Mouse (Mus musculus) liver, embryonic 12.5 days (tissue): ENCODE measurements around the gene Eci2. TPM values are rescaled to one million over a fixed set of nuclear protein-coding genes. Genes with fewer than 3 reads are reported as not detected.
A peak's percentile ranks its signal among the peaks of the same experiment; 100 is the strongest.

Source experiments
- ATAC-seq: fragments of 200-750 bp; cut with Nextera tagmentation; 2 replicates; pipeline ENCODE4 v1.8.0; 2017; ENCODE audit warnings: moderate number of reproducible peaks, mild to moderate bottlenecking, moderate library complexity
- H3K27ac ChIP-seq: fragments of 300-500 bp; sonication (generic); 2 replicates; pipeline ENCODE4 v1.5.1; 2016; ENCODE audit warnings: mild to moderate bottlenecking
- H3K27me3 ChIP-seq: fragments of 300-500 bp; sonication (generic); replicated peaks from 2 replicates; pipeline ENCODE4 v1.6.1; 2016; ENCODE audit warnings: mild to moderate bottlenecking, moderate library complexity
- H3K36me3 ChIP-seq: fragments of 300-500 bp; sonication (generic); 2 replicates; pipeline ENCODE4 v1.6.1; 2016; ENCODE audit warnings: mild to moderate bottlenecking, moderate library complexity
- H3K4me1 ChIP-seq: fragments of 300-500 bp; sonication (generic); 2 replicates; pipeline ENCODE4 v1.6.1; 2016
- H3K4me2 ChIP-seq: fragments of 300-500 bp; sonication (generic); 2 replicates; pipeline ENCODE4 v1.6.1; 2016; ENCODE audit warnings: mild to moderate bottlenecking, moderate library complexity
- H3K4me3 ChIP-seq: fragments of 300-500 bp; sonication (generic); 2 replicates; pipeline ENCODE4 v1.5.1; 2016; ENCODE audit warnings: mild to moderate bottlenecking, moderate library complexity
- H3K9ac ChIP-seq: fragments of 300-500 bp; sonication (generic); 2 replicates; pipeline ENCODE4 v1.6.1; 2016; ENCODE audit warnings: mild to moderate bottlenecking, moderate library complexity
- H3K9me3 ChIP-seq: fragments of 300-500 bp; sonication (generic); replicated peaks from 2 replicates; pipeline ENCODE4 v1.6.1; 2016; ENCODE audit warnings: mild to moderate bottlenecking, moderate library complexity
- WGBS: fragments of 180-500 bp; shearing (Covaris S2); methylation state at CpG from one replicate; pipeline ENCODE4 v1.1.7; 2016; ENCODE audit not compliant: insufficient replicate concordance; 5-methylcytosine and 5-hydroxymethylcytosine counted together
- polyA plus RNA-seq: library from polyadenylated mRNA; unstranded; fragments of >200 nt; fragmentation: Nextera tagmentation; extraction: Ambion mirVana; gene quantifications from 2 replicates; pipeline ENCODE4 v1.2.1, GENCODE M21; 2016

Eci2 gene
- 54.9 and 55.3 TPM in 2 replicates for polyA plus RNA-seq

DNA sequence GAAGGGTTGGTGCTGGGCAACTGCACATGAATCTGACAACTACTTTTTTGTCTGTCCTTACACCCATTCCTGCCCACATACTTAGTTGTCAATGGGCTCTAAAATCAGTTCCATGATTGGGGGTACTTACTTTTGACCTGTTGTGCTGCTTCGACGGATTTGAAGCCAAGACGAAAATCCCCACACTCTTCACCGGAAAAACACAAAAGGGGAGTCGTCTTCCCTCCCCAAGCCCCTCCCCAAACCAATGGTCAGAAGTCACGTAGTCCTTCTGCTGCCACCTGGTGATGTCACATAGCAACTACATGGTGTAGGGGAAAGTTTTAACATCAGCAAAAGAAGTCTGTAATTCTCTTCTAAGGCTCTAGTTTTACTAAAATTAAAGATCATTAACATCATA, at the start of gene Eci2:
Eci2 (minus strand) TSS at position 218 of the 400 bp plus-strand sequence.
- Histone ChIP-seq H3K4me3 (no peak within 1 kb of the TSS), H3K36me3 (no peaks in the 10 kb centered on the region), H3K27ac (no peak within 1 kb of the TSS), H3K9me3 (no peaks in the 10 kb centered on the region), H3K4me1 (no peaks in the 10 kb centered on the region), H3K4me2 (peak within 1 kb of the TSS; percentile 43), H3K27me3 (no peaks in the 10 kb centered on the region), H3K9ac (no peak within 1 kb of the TSS)
- no peak for ATAC-seq
- 4% methylated on average over 6 of the region's 6 CpGs for WGBS

DNA sequence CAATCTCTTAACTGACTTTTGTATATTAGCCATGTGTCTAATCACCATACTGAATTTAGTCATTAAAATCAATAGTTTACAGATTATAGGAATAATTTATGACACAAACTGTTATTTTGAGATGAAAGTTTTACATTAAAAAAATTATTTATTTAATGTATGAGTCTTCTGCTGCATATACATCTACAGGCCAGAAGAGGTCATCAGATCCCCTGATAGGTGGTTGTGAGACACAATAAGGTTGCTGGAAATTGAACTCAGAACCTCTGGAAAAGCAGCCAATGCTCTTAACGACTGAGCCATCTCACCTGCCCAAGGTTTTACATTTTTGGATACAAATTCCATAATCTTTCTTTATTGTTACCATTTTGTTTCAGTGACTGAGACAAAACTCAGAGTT, 48.0 kb upstream of the Eci2 start:
- no peak overlapping the region for H3K27ac ChIP-seq
- H3K4me2 ChIP-seq: no peak overlapping the region
- no peak for ATAC-seq
- 47% methylated on average over 1 of the region's 1 CpGs for WGBS
- H3K9ac ChIP-seq: no peak overlapping the region
- H3K9me3 ChIP-seq: no peaks in the 10 kb centered on the region
- H3K27me3 ChIP-seq: no peaks in the 10 kb centered on the region
- H3K36me3 ChIP-seq: no peaks in the 10 kb centered on the region
- H3K4me1 ChIP-seq: no peaks in the 10 kb centered on the region
- H3K4me3 ChIP-seq: no peak overlapping the region

DNA sequence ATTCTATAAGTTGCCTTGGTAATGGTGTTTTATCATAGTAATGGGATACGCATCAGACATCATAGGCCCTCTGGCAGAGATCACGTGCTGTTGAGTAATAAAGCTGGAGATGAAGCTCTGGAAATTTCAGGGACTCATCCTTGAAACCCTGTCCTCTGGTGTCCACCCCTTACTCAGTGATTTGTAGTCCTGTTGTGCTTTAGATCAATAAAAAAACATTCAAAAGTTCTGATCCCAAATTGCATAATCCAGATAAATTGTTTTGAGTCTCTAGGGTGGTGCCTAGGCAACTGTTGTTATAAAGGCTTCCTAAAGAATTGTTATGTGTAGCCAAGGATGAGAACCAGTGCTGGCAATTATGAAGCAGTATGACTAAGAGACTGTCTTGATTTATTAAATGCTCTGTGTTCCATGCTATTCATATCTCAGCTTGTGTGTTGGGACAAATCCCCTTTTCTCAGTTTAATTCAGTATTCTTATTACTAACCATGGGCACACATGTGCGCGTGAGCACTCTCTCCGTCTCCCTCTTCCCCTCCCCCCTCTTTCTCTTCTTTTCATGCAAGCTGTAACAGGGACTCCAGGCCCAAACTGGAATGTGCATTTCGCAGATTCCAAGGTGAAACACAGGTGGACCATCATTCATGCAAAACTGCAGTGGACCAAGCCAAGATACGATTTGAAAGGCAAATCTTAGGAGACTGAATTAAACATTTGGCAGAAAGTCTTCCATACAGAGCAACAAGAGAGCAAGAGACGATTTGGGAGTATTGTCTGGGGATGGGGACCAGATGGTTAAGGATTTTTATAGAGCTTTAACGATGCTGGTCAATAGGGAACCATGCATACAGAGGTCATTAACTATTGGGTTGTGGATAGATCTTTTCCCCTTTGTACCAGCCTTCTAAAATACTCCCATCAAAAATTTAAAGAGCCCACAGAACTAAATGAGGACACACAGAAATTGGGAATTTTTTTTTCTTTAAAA, 43.9 kb upstream of the Eci2 start:
- H3K4me2 ChIP-seq: no peak overlapping the region
- ATAC-seq: no peak
- no peak overlapping the region for H3K27ac ChIP-seq
- H3K9me3 ChIP-seq: no peaks in the 10 kb centered on the region
- H3K27me3 ChIP-seq: no peaks in the 10 kb centered on the region
- H3K4me3 ChIP-seq: no peak overlapping the region
- H3K9ac ChIP-seq: no peak overlapping the region
- no peaks in the 10 kb centered on the region for H3K4me1 ChIP-seq
- WGBS: 71% methylated on average over 9 of the region's 9 CpGs
- H3K36me3 ChIP-seq: no peaks in the 10 kb centered on the region

DNA sequence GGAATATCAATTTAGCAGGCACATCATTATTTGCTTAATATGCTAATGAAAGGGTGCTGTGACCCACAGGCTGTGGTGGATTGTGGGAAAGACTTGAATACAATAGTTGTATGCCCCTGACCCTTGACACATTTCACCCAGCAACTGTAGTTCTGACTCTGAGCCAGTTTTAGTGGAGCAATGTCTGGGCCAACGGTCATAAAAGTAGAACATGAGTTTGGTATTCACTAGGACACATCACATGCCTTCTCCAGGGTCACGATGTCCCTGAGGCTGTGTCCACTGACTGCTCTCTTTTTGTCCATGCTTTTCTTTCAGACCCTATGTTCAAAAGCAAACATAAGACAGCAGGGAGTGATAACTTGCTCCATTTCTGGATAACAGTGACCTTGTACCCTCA, 40.2 kb upstream of the Eci2 start:
- WGBS: 67% methylated on average over 2 of the region's 2 CpGs
- H3K4me3 ChIP-seq: no peak overlapping the region
- H3K4me2 ChIP-seq: no peak overlapping the region
- no peaks in the 10 kb centered on the region for H3K4me1 ChIP-seq
- no peaks in the 10 kb centered on the region for H3K9me3 ChIP-seq
- H3K36me3 ChIP-seq: no peaks in the 10 kb centered on the region
- H3K27ac ChIP-seq: no peak overlapping the region
- no peak overlapping the region for H3K9ac ChIP-seq
- no peaks in the 10 kb centered on the region for H3K27me3 ChIP-seq
- ATAC-seq: no peak

DNA sequence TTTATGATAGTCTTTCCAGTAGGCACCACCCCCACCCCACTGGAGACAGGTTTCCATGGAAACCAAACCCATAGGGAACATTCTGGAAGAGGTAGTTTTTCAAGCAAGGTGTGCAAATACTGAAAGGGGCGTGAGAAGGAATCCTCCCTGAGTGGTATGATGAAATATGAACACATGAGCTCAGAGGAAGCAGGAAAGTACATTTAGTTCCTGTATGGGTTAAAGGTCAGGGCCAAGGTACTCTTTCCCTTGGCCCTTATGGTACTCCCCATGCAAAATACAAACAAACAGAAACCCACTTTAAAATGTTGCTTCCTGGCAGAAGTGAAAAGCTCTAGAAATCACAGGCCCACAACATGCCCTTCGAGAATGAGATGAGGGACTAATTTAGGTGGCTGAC, 39.1 kb upstream of the Eci2 start:
- Histone ChIP-seq H3K27ac (no peak overlapping the region), H3K4me2 (no peak overlapping the region), H3K27me3 (no peaks in the 10 kb centered on the region), H3K4me3 (no peak overlapping the region), H3K9me3 (no peaks in the 10 kb centered on the region), H3K36me3 (no peaks in the 10 kb centered on the region), H3K4me1 (no peaks in the 10 kb centered on the region), H3K9ac (no peak overlapping the region)
- no peak for ATAC-seq
- 49% methylated on average over 2 of the region's 2 CpGs for WGBS

DNA sequence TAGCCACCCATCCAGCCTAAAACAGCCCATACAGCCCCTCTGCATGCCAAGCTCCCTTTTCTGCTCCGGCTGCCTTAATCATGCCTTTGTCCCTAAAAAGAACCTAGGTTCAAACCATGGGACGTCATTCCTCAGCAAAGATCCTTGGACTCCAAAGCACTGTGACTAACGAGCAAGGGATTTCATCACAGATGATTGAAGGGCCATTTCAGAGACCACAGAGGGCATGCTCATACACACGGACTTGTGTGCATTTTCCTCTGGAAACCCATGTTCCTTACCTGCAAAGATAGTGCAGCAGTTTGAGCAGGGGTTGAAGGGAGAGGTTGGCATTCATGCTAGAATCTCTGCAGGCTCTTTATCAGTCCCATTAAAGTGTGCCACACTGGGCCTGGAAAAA, 37.5 kb upstream of the Eci2 start:
- H3K4me3 ChIP-seq: no peak overlapping the region
- H3K36me3 ChIP-seq: no peaks in the 10 kb centered on the region
- 63% methylated on average over 4 of the region's 4 CpGs for WGBS
- H3K27ac ChIP-seq: no peak overlapping the region
- no peak overlapping the region for H3K4me2 ChIP-seq
- no peaks in the 10 kb centered on the region for H3K27me3 ChIP-seq
- no peak overlapping the region for H3K9ac ChIP-seq
- no peaks in the 10 kb centered on the region for H3K9me3 ChIP-seq
- no peaks in the 10 kb centered on the region for H3K4me1 ChIP-seq
- ATAC-seq: no peak

DNA sequence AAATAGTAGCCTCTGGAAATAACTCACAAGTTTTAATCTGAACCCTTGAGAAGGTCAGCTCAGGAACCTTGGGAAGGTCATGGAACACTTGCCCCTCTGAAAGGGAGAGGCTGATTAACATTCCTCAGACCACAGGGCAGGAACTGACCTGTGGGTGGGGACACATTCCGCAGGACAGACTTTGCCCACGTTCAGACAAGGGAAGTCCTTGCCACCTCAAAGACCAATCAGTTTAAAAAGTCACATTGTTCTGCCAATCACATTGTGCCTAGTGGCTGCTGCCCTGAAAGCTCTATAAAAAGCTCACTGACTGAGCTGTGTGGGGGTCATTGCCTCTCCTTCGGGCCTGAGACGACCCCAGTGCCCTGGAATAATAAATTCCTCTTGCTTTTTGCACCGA, 31.2 kb upstream of the Eci2 start:
- H3K27me3 ChIP-seq: no peaks in the 10 kb centered on the region
- no peak overlapping the region for H3K27ac ChIP-seq
- 29% methylated on average over 5 of the region's 5 CpGs for WGBS
- H3K9ac ChIP-seq: no peak overlapping the region
- no peak overlapping the region for H3K4me3 ChIP-seq
- no peak for ATAC-seq
- no peaks in the 10 kb centered on the region for H3K36me3 ChIP-seq
- no peaks in the 10 kb centered on the region for H3K9me3 ChIP-seq
- H3K4me2 ChIP-seq: no peak overlapping the region
- no peaks in the 10 kb centered on the region for H3K4me1 ChIP-seq

DNA sequence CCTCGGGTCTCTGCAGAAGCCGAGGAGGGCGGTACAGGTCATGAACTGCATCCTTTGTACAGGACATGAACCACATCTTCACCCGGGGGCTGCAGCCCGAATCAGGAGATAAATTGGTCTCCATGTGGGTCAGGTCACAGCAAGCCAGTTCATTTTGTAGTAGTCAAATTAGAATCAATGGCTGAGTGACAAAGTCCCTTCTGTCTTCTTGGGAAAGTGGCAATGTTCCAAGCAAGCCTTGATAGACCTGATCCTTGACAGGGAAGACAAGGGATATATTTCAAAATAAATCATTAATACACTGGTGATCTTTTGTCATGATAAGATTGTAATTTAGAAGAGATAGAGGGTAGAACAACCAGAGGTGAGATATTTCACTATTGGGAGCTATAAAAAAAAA, 9.6 kb upstream of the Eci2 start:
- Histone ChIP-seq H3K27me3 (no peaks in the 10 kb centered on the region), H3K9ac (no peak overlapping the region), H3K4me3 (no peak overlapping the region), H3K4me1 (no peaks in the 10 kb centered on the region), H3K27ac (no peak overlapping the region), H3K4me2 (no peak overlapping the region), H3K36me3 (no peaks in the 10 kb centered on the region), H3K9me3 (no peaks in the 10 kb centered on the region)
- ATAC-seq: no peak
- 64% methylated on average over 5 of the region's 5 CpGs for WGBS

DNA sequence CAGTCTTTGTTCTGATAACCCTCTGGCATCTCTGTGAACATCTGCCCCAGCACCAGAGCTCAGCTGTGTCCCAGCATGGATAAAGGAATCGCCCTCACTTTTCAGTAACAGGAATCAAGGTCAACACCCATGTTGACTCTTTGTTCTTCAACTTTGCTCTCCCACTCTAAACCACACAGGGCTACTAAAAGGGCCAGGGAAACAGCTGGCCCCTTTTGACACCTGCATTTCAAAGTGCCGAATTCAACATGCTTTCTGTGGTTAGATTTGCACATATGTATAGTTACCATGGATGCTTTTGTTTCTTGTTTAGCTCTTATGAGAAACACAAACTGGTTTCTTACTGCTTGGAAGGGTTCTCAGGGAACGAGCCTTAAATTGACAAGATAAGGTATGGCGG, 8.8 kb upstream of the Eci2 start:
- Histone ChIP-seq H3K27me3 (no peaks in the 10 kb centered on the region), H3K9me3 (no peaks in the 10 kb centered on the region), H3K36me3 (no peaks in the 10 kb centered on the region), H3K4me3 (no peak overlapping the region), H3K9ac (no peak overlapping the region), H3K4me1 (no peaks in the 10 kb centered on the region), H3K4me2 (no peak overlapping the region), H3K27ac (no peak overlapping the region)
- ATAC-seq: no peak
- WGBS: 60% methylated on average over 4 of the region's 4 CpGs

DNA sequence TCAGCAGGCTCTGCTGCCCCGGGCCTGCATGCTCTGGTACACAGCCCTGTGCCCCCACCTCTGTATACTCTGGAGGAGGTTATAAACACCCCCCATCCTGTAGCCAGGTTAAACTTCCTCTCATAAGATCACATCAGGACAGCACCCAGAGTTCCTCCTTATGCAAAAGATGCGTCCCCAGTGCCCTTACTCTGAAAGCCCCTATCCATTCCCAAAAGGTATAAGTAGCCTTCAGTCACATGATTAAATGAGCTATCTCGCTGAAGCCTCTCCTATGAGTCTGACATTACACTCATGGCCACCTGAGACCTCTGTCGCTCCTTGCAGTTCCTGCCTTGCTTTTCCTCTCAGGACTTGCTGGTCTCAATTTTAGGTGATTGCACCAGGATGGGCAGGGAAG, 6.7 kb upstream of the Eci2 start:
- no peaks in the 10 kb centered on the region for H3K36me3 ChIP-seq
- no peak for ATAC-seq
- no peaks in the 10 kb centered on the region for H3K9me3 ChIP-seq
- no peak overlapping the region for H3K27ac ChIP-seq
- no peaks in the 10 kb centered on the region for H3K4me1 ChIP-seq
- H3K4me3 ChIP-seq: no peak overlapping the region
- H3K4me2 ChIP-seq: no peak overlapping the region
- H3K9ac ChIP-seq: no peak overlapping the region
- no peaks in the 10 kb centered on the region for H3K27me3 ChIP-seq
- 65% methylated on average over 4 of the region's 4 CpGs for WGBS

DNA sequence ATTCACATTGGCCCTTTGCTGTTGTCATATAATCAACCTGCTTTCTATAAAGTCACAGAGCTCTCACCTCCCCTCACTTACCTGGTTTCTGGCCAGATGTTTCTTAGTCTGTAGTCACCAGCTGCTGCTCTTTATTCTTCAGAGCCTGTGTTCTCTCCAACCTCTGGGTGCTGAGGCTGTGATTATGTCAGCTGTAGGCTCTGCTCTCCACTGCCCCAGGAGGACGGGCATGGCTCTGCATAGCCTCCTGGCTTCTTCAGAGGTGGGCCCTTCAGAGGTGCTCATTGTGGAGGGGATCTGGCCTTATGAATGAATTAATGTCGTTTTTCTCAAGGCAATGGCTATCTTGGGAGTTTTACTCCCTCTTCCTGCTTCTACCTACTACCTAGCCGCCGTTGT, 4.8 kb upstream of the Eci2 start:
- no peaks in the 10 kb centered on the region for H3K36me3 ChIP-seq
- WGBS: 59% methylated on average over 4 of the region's 4 CpGs
- ATAC-seq: no peak
- no peak overlapping the region for H3K9ac ChIP-seq
- H3K27ac ChIP-seq: no peak overlapping the region
- H3K9me3 ChIP-seq: no peaks in the 10 kb centered on the region
- H3K4me2 ChIP-seq: no peak overlapping the region
- H3K4me3 ChIP-seq: no peak overlapping the region
- H3K4me1 ChIP-seq: no peaks in the 10 kb centered on the region
- no peaks in the 10 kb centered on the region for H3K27me3 ChIP-seq

DNA sequence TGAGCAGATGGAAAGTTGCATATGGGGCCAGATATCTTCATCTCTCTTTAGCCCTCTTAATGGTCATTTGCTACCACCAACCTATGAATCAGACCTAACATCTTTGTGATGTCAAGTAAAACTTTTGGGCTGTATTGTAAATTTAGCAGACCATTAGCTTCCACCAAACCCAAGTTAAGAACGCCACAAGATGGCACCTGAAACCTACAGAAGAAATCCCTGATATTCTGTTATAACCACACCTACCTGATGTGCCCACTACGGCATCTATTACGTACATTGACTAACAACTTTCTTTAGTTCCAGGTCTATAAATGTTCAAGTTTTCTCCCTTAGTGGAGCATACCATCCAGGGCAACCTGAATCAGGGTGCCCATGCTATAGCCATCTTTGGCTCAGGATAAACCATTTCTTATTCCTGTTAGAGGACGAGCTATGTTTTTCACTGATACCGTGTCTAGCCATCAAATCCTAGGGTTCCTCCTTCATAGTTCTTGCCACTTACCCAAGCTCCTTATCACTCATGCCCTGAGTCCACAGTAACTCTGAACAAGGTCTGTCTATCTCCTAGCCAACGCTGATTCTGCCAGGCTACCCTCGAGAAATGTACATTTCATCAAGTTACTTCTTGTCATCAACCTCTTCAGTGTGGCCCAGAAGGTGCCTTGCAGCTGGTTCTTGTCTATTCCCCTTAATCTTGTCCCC, 4.2 kb upstream of the Eci2 start:
- no peak overlapping the region for H3K27ac ChIP-seq

More for the DNA sequence above, 4.2 kb upstream of the Eci2 start:
- no peak for ATAC-seq
- H3K27me3 ChIP-seq: no peaks in the 10 kb centered on the region
- no peaks in the 10 kb centered on the region for H3K9me3 ChIP-seq
- WGBS: 64% methylated on average over 7 of the region's 7 CpGs
- no peak overlapping the region for H3K9ac ChIP-seq
- H3K4me3 ChIP-seq: no peak overlapping the region
- no peak overlapping the region for H3K4me2 ChIP-seq
- H3K4me1 ChIP-seq: no peaks in the 10 kb centered on the region
- no peaks in the 10 kb centered on the region for H3K36me3 ChIP-seq
